Mouse (Mus musculus): ENCODE measurements around the gene Grk4. TPM values are rescaled to one million over a fixed set of nuclear protein-coding genes. Genes with fewer than 3 reads are reported as not detected.

Gene Grk4
- polyA plus RNA-seq (2014; fragmentation: Nextera tagmentation; extraction: Ambion mirVana) = 1.9 and 2.8 TPM in 2 replicates

DNA sequence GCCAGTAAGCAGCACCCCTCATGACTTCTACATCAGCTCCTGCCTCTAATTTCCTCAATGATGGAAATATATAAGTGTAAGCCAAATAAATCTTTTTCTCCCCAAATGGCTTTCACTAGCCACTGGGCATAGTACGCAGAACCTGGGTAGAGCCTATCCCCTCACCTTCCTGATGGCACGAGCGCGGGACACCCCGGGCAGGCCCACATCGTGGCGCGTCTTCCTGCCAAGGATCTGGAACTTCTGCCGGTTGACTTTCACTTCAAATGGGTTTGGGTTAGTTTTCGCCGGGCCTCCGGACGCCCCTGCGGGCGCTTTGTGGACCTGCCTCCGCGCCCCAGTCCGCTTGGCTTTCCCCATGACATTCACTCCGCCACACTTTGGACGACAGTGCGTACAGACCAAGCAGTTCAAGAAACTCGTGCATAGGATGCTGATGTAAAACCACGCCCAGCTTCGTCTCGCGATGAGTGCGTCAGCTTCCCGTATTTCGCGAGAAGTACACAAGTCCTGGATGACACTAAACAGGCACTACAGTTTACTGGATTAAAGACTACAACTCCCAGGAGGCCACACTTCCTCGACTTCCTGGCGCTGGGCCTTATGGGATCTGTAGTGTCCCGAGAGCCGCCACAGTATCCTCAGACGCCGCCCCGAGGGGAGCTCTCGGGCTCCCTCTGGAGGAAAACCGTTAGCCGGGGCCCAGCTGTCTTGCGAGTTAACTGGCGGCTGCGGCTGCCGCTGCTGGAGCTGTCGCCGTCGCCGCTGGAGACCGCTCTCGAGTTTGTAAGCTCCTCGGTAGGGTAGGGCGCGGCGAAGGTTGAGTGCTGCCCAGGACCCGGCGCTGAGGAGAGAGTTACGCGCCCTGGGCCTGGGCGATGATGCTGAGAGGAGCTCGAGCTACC, at the start of gene Grk4, which contains the start of gene Nop14:
Gene Grk4 (plus strand): TSS at position 694 of the 905 bp plus-strand sequence.
Gene Nop14 (minus strand): TSS at position 463 of the 905 bp plus-strand sequence.
- no peaks in the 10 kb centered on the region for H3K9me3 ChIP-seq (ENCODE audit: control insufficient read depth, low read depth, low read length)
- H3K27ac ChIP-seq (ENCODE audit: low read length) = peak within 1 kb of the TSS; percentile 77
- WGBS = under 1% methylated on average over 60 of the region's 60 CpGs
- H3K9ac ChIP-seq (replicated peaks; ENCODE audit: low read depth, low read length) = peak within 1 kb of the TSS; percentile 61
- peaks cover 5% of the 10 kb centered on the region; the same call in 1 of the 2 replicates for H3K4me1 ChIP-seq (ENCODE audit: control insufficient read depth, insufficient read depth, low read length)
- H3K4me3 ChIP-seq (ENCODE audit: low read depth, low read length) = peak within 1 kb of the TSS; percentile 58
- peak; percentile 100 for ATAC-seq (ENCODE audit: insufficient number of reproducible peaks, insufficient read depth, low FRiP score, low read depth)
- H3K36me3 ChIP-seq (ENCODE audit: control insufficient read depth, insufficient read depth, low read length) = peaks cover 16% of the 10 kb centered on the region
- H3K27me3 ChIP-seq (ENCODE audit: control insufficient read depth, insufficient read depth, low read length) = no peaks in the 10 kb centered on the region
- H3K4me2 ChIP-seq (replicated peaks; ENCODE audit: low read depth, low read length) = peak within 1 kb of the TSS; percentile 62

DNA sequence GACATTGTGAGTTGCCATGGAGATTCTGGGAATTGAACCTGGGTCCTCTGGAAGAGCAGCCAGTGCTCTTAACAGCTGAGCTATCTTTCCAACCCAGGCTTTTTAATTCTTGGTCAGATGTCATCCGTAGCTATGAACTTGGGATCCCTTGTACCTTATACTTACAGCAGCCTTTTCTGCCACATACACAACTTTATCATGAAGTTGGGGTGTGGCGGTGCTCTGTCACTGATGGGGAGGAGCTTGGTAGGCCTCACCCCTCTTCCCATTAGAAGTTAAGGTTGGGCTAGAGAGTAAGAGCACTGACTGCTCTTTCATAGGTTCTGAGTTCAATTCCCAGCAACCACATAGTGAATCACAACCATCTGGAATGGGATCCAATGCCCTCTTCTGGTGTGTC, 27.2 kb upstream of the Grk4 start:
- no peak for ATAC-seq (ENCODE audit: insufficient number of reproducible peaks, insufficient read depth, low FRiP score, low read depth)
- H3K4me3 ChIP-seq (ENCODE audit: low read depth, low read length) = no peak overlapping the region
- H3K9me3 ChIP-seq (ENCODE audit: control insufficient read depth, low read depth, low read length) = no peaks in the 10 kb centered on the region
- no peak overlapping the region for H3K9ac ChIP-seq (replicated peaks; ENCODE audit: low read depth, low read length)
- no peaks in the 10 kb centered on the region for H3K27me3 ChIP-seq (ENCODE audit: control insufficient read depth, insufficient read depth, low read length)
- H3K4me1 ChIP-seq (ENCODE audit: control insufficient read depth, insufficient read depth, low read length) = peaks cover 8% of the 10 kb centered on the region; the same call in 1 of the 2 replicates
- H3K27ac ChIP-seq (ENCODE audit: low read length) = no peak overlapping the region
- no peak overlapping the region for H3K4me2 ChIP-seq (replicated peaks; ENCODE audit: low read depth, low read length)
- whole genome bisulfite sequencing = 93% methylated on average over 2 of the region's 2 CpGs
- peaks cover 55% of the 10 kb centered on the region for H3K36me3 ChIP-seq (ENCODE audit: control insufficient read depth, insufficient read depth, low read length)

DNA sequence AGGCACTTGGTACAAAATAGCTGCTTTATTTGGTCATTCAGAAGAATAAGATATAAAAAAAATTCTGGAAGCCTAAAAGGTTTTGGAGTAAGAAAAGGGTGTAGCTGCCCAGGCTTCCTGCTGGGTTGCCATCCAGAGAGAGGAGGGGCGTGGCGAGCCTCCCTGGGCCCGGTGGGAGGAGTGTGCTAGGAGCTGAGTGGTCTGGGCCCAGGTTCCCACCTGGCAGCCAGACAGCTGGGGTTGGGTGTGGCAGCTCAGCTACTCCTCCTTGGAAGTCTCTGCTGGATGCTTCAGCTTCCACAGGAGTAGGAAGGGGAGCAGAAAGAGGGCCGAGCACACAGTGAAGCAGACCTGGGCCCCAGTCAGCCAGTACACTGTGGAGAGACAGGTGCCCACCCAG, 26.5 kb upstream of the Grk4 start:
- ATAC-seq (ENCODE audit: insufficient number of reproducible peaks, insufficient read depth, low FRiP score, low read depth) = no peak
- no peak overlapping the region for H3K4me2 ChIP-seq (replicated peaks; ENCODE audit: low read depth, low read length)
- peaks cover 8% of the 10 kb centered on the region; the same call in 1 of the 2 replicates for H3K4me1 ChIP-seq (ENCODE audit: control insufficient read depth, insufficient read depth, low read length)
- no peak overlapping the region for H3K4me3 ChIP-seq (ENCODE audit: low read depth, low read length)
- no peak overlapping the region for H3K27ac ChIP-seq (ENCODE audit: low read length)
- 49% methylated on average over 4 of the region's 4 CpGs for WGBS
- no peaks in the 10 kb centered on the region for H3K27me3 ChIP-seq (ENCODE audit: control insufficient read depth, insufficient read depth, low read length)
- peaks cover 57% of the 10 kb centered on the region for H3K36me3 ChIP-seq (ENCODE audit: control insufficient read depth, insufficient read depth, low read length)
- no peak overlapping the region for H3K9ac ChIP-seq (replicated peaks; ENCODE audit: low read depth, low read length)
- no peaks in the 10 kb centered on the region for H3K9me3 ChIP-seq (ENCODE audit: control insufficient read depth, low read depth, low read length)

DNA sequence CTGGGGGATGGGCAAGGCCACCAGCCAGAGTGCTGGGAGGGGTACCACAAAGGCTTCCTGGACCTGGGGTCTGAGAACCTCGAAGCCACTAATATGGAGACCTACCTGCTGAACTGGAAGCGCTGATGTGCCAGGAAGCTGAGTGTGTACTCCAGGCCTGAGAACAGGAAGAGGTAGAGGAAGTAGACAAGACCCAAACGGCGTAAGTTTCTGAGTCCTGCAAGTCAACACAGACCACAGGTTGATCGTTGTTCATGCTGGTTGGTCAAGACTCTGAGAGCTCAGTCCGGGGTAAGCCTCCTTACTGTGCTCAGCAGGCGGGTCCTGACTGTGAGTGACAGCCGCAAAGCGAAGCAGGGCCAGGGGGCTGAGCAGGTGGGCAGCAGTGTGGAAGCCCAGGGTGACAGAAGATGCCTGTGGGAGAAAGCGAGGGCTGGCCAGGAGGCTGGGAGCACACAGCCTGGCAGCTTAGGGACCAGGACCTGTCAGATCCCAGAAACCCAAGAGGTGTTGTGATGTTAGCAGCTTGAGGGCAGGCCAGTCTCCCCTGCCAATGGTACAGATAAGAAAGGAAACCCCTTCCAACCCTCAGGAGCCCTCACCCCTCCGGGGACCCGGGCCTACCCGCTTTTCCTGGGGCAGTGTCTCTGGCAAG, 25.3 kb upstream of the Grk4 start:
- Histone ChIP-seq H3K36me3 (ENCODE audit: control insufficient read depth, insufficient read depth, low read length) (peaks cover 61% of the 10 kb centered on the region), H3K4me2 (replicated peaks; ENCODE audit: low read depth, low read length) (no peak overlapping the region), H3K4me1 (ENCODE audit: control insufficient read depth, insufficient read depth, low read length) (peaks cover 8% of the 10 kb centered on the region; the same call in 1 of the 2 replicates), H3K9me3 (ENCODE audit: control insufficient read depth, low read depth, low read length) (no peaks in the 10 kb centered on the region), H3K9ac (replicated peaks; ENCODE audit: low read depth, low read length) (no peak overlapping the region), H3K4me3 (ENCODE audit: low read depth, low read length) (no peak overlapping the region), H3K27ac (ENCODE audit: low read length) (no peak overlapping the region; the same call in 1 of the 2 replicates), H3K27me3 (ENCODE audit: control insufficient read depth, insufficient read depth, low read length) (no peaks in the 10 kb centered on the region)
- WGBS = 92% methylated on average over 13 of the region's 13 CpGs
- no peak for ATAC-seq (ENCODE audit: insufficient number of reproducible peaks, insufficient read depth, low FRiP score, low read depth)

DNA sequence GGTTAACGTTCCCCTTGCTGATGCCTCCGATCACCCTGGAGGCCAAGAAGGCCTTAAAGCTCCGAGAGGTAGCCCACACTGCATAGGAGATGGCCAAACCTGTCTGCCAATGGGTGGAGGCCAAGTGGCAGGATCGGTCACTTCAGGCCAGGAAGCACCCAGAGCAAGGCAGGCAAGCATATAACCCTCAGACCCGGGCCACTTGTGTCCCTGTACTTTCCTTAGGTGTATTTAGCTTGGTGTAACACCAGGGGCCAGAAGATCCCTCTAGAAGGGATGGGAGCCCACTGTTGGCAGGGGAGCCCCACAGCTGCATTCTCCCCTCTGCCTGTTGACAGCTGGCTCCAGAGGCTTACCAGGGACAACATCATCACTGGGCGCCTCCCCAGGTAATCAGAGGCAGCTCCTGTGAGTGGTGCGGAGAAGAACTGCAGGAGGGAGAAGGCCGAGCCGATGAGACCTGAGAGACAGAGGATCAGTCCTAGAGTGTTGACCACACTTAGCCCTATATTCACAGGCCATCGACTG, 24.4 kb upstream of the Grk4 start:
- Histone ChIP-seq H3K27ac (ENCODE audit: low read length) (no peak overlapping the region), H3K9me3 (ENCODE audit: control insufficient read depth, low read depth, low read length) (no peaks in the 10 kb centered on the region), H3K4me2 (replicated peaks; ENCODE audit: low read depth, low read length) (peak overlapping the region; percentile 87), H3K36me3 (ENCODE audit: control insufficient read depth, insufficient read depth, low read length) (peaks cover 62% of the 10 kb centered on the region), H3K4me1 (ENCODE audit: control insufficient read depth, insufficient read depth, low read length) (peaks cover 8% of the 10 kb centered on the region; the same call in 1 of the 2 replicates), H3K9ac (replicated peaks; ENCODE audit: low read depth, low read length) (peak overlapping the region; percentile 63; the same call in 1 of the 2 replicates), H3K4me3 (ENCODE audit: low read depth, low read length) (peak overlapping the region; percentile 73), H3K27me3 (ENCODE audit: control insufficient read depth, insufficient read depth, low read length) (no peaks in the 10 kb centered on the region)
- ATAC-seq (ENCODE audit: insufficient number of reproducible peaks, insufficient read depth, low FRiP score, low read depth) = no peak
- WGBS = 59% methylated on average over 10 of the region's 10 CpGs

DNA sequence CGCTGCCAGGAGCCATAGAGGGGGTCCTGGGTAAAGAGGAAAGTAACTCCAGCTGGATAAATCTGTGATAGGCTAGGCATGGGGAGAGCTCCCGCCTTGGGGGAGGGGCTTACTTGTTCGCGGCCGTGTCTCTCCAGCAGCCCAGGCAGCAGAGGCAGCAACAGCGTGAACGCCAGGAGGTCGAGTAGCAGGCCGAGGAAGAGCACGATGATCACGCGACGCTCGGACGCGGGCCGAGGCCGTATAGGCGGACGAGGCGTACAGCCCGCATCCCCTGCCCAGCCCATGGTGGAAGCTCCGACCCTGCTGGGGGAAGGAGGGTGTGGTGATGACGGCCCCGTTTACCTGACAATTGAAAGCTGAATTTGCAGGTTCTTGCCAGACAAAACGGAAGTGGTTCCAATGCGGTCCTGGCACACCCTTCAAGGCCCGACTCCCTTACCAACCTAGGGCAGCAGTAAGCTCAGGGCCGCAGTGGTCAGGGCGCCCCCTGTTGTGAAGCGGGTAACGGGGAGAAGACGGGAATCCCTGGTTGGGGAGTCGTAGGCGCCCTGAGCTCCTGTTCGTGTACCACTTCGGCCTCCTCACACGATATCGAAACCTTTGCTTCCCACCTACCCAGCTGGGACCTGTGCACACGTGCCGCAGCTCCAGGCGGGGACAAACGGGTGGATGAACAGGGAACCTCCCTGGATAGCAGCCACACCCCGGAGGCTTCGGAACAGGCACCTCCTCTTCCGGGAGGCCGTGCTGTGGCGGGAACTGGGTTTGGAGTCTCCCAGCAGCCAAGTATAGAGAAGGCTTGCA, 23.5 kb upstream of the Grk4 start, which contains the start of gene Mfsd10:
Gene Mfsd10 (minus strand): TSS at position 732 of the 807 bp plus-strand sequence.
- Histone ChIP-seq H3K27me3 (ENCODE audit: control insufficient read depth, insufficient read depth, low read length) (no peaks in the 10 kb centered on the region), H3K9me3 (ENCODE audit: control insufficient read depth, low read depth, low read length) (no peaks in the 10 kb centered on the region), H3K4me2 (replicated peaks; ENCODE audit: low read depth, low read length) (peak within 1 kb of the TSS; percentile 87), H3K4me1 (ENCODE audit: control insufficient read depth, insufficient read depth, low read length) (peaks cover 8% of the 10 kb centered on the region; the same call in 1 of the 2 replicates), H3K27ac (ENCODE audit: low read length) (peak within 1 kb of the TSS; percentile 90), H3K4me3 (ENCODE audit: low read depth, low read length) (peak within 1 kb of the TSS; percentile 73), H3K9ac (replicated peaks; ENCODE audit: low read depth, low read length) (peak within 1 kb of the TSS; percentile 63), H3K36me3 (ENCODE audit: control insufficient read depth, insufficient read depth, low read length) (peaks cover 65% of the 10 kb centered on the region)
- ATAC-seq (ENCODE audit: insufficient number of reproducible peaks, insufficient read depth, low FRiP score, low read depth) = peak; percentile 81
- 1% methylated on average over 48 of the region's 48 CpGs for WGBS

DNA sequence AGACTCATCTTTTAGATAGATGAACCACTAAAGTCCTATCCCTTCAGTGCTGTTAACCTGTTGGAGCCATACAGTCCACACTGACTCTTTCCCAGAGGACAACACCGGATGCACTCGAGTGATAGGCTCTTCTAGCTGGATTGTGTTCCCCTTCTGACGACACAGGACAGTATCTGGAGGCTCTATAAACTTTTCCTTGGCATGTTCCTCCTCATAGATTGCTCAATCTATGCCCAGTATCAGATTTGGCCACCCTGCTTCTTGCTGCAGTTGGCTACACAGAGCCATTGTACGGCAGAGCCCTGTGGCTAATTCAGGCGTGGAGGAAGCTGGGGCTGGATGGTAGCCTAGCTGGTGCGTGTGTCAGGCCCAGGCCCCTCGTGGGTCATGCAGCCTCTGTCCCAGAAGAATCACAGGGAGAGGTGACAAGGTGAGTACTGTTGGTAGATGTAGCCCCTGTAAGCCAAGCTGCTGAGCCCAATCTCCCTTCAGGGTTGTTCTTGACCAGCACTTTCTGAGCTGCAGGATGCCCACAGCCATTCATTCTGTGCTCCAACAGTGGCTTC, 22.5 kb upstream of the Grk4 start:
- Histone ChIP-seq H3K27ac (ENCODE audit: low read length) (peak overlapping the region; percentile 90; the same call in 1 of the 2 replicates), H3K4me1 (ENCODE audit: control insufficient read depth, insufficient read depth, low read length) (peaks cover 8% of the 10 kb centered on the region; the same call in 1 of the 2 replicates), H3K9ac (replicated peaks; ENCODE audit: low read depth, low read length) (no peak overlapping the region; the same call in 1 of the 2 replicates), H3K9me3 (ENCODE audit: control insufficient read depth, low read depth, low read length) (no peaks in the 10 kb centered on the region), H3K4me3 (ENCODE audit: low read depth, low read length) (peak overlapping the region; percentile 73; the same call in 1 of the 2 replicates), H3K36me3 (ENCODE audit: control insufficient read depth, insufficient read depth, low read length) (peaks cover 66% of the 10 kb centered on the region), H3K27me3 (ENCODE audit: control insufficient read depth, insufficient read depth, low read length) (no peaks in the 10 kb centered on the region), H3K4me2 (replicated peaks; ENCODE audit: low read depth, low read length) (peak overlapping the region; percentile 87)
- 78% methylated on average over 7 of the region's 7 CpGs for WGBS
- no peak for ATAC-seq (ENCODE audit: insufficient number of reproducible peaks, insufficient read depth, low FRiP score, low read depth)

Measured in stomach, embryonic 14.5 days (tissue).